In the genomic region with DNA sequence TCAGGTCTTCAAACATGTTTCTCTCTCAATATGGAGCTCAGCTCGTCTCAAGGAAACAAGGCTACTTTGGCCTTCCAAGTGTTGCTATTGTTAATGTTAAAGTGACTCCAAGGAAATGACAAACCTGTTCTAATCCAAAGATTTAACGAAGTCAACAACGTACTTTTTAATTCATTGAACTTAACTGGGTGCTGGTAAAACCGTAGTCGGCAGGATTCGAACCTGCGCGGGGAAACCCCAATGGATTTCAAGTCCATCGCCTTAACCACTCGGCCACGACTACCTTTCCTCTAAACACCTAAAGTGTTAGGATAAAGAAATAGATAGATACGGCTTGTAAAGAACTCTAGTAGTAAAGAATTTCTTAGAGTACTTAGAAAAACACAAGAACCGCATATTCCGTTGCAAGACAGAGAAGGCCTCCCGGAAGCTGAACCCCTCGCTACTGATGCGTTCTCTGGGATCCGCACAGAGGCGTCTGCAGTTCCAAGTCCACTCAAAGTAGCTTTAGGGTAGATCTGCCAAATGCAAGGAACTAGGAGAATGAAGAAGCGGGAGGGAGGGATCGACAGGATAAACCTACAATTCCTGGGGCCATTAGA, we compare ENCODE assay signal across 10 mouse cellular contexts. TPM values are rescaled to one million over a fixed set of nuclear protein-coding genes. Genes with fewer than 3 reads are reported as not detected.
A peak's percentile ranks its signal among the peaks of the same experiment; 100 is the strongest.
DNase-seq lines count a peak whose midpoint lies in the region; ATAC-seq and TF ChIP-seq lines count a peak whose summit lies in the region.
"Had no signal": no experiment of that assay in that cellular context is flagged by ENCODE, and none has a peak within 500 bp of the region (broad histone marks: within the 10 kb centered on the region; RNA-seq: fewer than 3 reads in every experiment).

No protein-coding gene starts in this region.

- H3K4me2 ChIP-seq in midbrain, embryonic 11.5 days, result peak overlapping the region; percentile 15
- no peak overlapping the region for H3K4me2 ChIP-seq in midbrain, embryonic 15.5 days
- peak overlapping the region; percentile 51 for H3K4me2 ChIP-seq in intestine, embryonic 15.5 days (replicated peaks)
- peak overlapping the region; percentile 17; the same call in 1 of the 2 replicates for H3K4me2 ChIP-seq in neural tube, embryonic 15.5 days
- H3K4me2 ChIP-seq in midbrain, postnatal 0 days (ENCODE audit: low read depth, low read length, poor library complexity, severe bottlenecking), result no peak overlapping the region

- H3K27ac ChIP-seq in midbrain, embryonic 11.5 days (ENCODE audit: low read depth, low read length), result no peak overlapping the region
- no peak overlapping the region for H3K27ac ChIP-seq in midbrain, embryonic 15.5 days
- no peak overlapping the region for H3K27ac ChIP-seq in intestine, embryonic 15.5 days
- no peak overlapping the region for H3K27ac ChIP-seq in neural tube, embryonic 15.5 days (replicated peaks)
- H3K27ac ChIP-seq in midbrain, postnatal 0 days (ENCODE audit: low read depth, low read length), result no peak overlapping the region

- 0 out of 2 replicates have a peak, but pooled peaks cover 2% of the 10 kb centered on the region for H3K4me1 ChIP-seq in midbrain, embryonic 11.5 days (ENCODE audit: control insufficient read depth, insufficient read depth, low read length)
- H3K4me1 ChIP-seq in midbrain, embryonic 15.5 days, result no peaks in the 10 kb centered on the region
- H3K4me1 ChIP-seq in intestine, embryonic 15.5 days (replicated peaks), result no peaks in the 10 kb centered on the region
- no peaks in the 10 kb centered on the region for H3K4me1 ChIP-seq in neural tube, embryonic 15.5 days
- H3K4me1 ChIP-seq in midbrain, postnatal 0 days (ENCODE audit: insufficient read depth, low read length), result no peaks in the 10 kb centered on the region

- WGBS in midbrain, embryonic 11.5 days, result 2% methylated on average over 21 of the region's 21 CpGs
- 5% methylated on average over 21 of the region's 21 CpGs for WGBS in midbrain, embryonic 15.5 days
- 14% methylated on average over 21 of the region's 21 CpGs for WGBS in intestine, embryonic 15.5 days
- WGBS in neural tube, embryonic 15.5 days, result 7% methylated on average over 21 of the region's 21 CpGs
- 9% methylated on average over 21 of the region's 21 CpGs for WGBS in midbrain, postnatal 0 days

- no peaks in the 10 kb centered on the region for H3K36me3 ChIP-seq in midbrain, embryonic 11.5 days (ENCODE audit: control insufficient read depth, insufficient read depth, low read length)
- H3K36me3 ChIP-seq in midbrain, embryonic 15.5 days (replicated peaks), result no peaks in the 10 kb centered on the region
- no peaks in the 10 kb centered on the region for H3K36me3 ChIP-seq in intestine, embryonic 15.5 days
- no peaks in the 10 kb centered on the region for H3K36me3 ChIP-seq in neural tube, embryonic 15.5 days
- H3K36me3 ChIP-seq in midbrain, postnatal 0 days (ENCODE audit: insufficient read depth, low read length), result no peaks in the 10 kb centered on the region

- H3K27me3 ChIP-seq in midbrain, embryonic 11.5 days (ENCODE audit: control insufficient read depth, insufficient read depth, low read length), result no peaks in the 10 kb centered on the region
- H3K27me3 ChIP-seq in midbrain, embryonic 15.5 days (replicated peaks), result peaks cover 33% of the 10 kb centered on the region
- no peaks in the 10 kb centered on the region for H3K27me3 ChIP-seq in intestine, embryonic 15.5 days (replicated peaks)
- peaks cover 21% of the 10 kb centered on the region for H3K27me3 ChIP-seq in neural tube, embryonic 15.5 days (replicated peaks)
- peaks cover 19% of the 10 kb centered on the region; the same call in 1 of the 2 replicates for H3K27me3 ChIP-seq in midbrain, postnatal 0 days (ENCODE audit: insufficient read depth, low read length)

- TF ChIP-seq CTCF in midbrain, postnatal 0 days (IDR thresholded peaks at IDR 0.05), result no peak

- no peaks in the 10 kb centered on the region for H3K9me3 ChIP-seq in midbrain, embryonic 11.5 days (ENCODE audit: control insufficient read depth, low read length)
- no peaks in the 10 kb centered on the region for H3K9me3 ChIP-seq in midbrain, embryonic 15.5 days
- H3K9me3 ChIP-seq in intestine, embryonic 15.5 days, result no peaks in the 10 kb centered on the region
- H3K9me3 ChIP-seq in neural tube, embryonic 15.5 days (replicated peaks), result no peaks in the 10 kb centered on the region
- no peaks in the 10 kb centered on the region for H3K9me3 ChIP-seq in midbrain, postnatal 0 days (ENCODE audit: low read length)

- H3K9ac ChIP-seq in midbrain, embryonic 11.5 days (ENCODE audit: low read length), result no peak overlapping the region
- no peak overlapping the region for H3K9ac ChIP-seq in midbrain, embryonic 15.5 days
- no peak overlapping the region; the same call in 1 of the 2 replicates for H3K9ac ChIP-seq in intestine, embryonic 15.5 days
- H3K9ac ChIP-seq in neural tube, embryonic 15.5 days (replicated peaks), result no peak overlapping the region
- no peak overlapping the region for H3K9ac ChIP-seq in midbrain, postnatal 0 days (replicated peaks; ENCODE audit: low read length, poor library complexity, severe bottlenecking)

- ATAC-seq in midbrain, embryonic 11.5 days (ENCODE audit: low FRiP score), result no peak
- ATAC-seq in midbrain, embryonic 15.5 days (replicated peaks), result no peak
- peak; percentile 79 for ATAC-seq in intestine, embryonic 15.5 days
- no peak for ATAC-seq in neural tube, embryonic 15.5 days (ENCODE audit: low FRiP score)
- ATAC-seq in midbrain, postnatal 0 days (ENCODE audit: low FRiP score), result no peak
- ATAC-seq: inflammation-experienced regulatory T-cells, adult 6 months had no signal

- DNase-seq in midbrain, embryonic 11.5 days (ENCODE audit: low spot score, missing footprints), result peak; percentile 94
- DNase-seq in embryo, embryonic 10.5 days (ENCODE audit: low spot score), result peak; percentile 84
- no peak for DNase-seq in cerebellum, postnatal 4 days (ENCODE audit: low spot score in 2 of 2)
- no peak for DNase-seq in midbrain, postnatal 0 days (ENCODE audit: low spot score)
- no peak for DNase-seq in spleen, adult 18-20 months

- no peak overlapping the region for H3K4me3 ChIP-seq in midbrain, embryonic 11.5 days (ENCODE audit: low read depth, low read length)
- H3K4me3 ChIP-seq in midbrain, embryonic 15.5 days, result no peak overlapping the region
- H3K4me3 ChIP-seq in intestine, embryonic 15.5 days (replicated peaks), result peak overlapping the region; percentile 29
- H3K4me3 ChIP-seq in neural tube, embryonic 15.5 days (replicated peaks), result no peak overlapping the region
- H3K4me3 ChIP-seq in midbrain, postnatal 0 days (ENCODE audit: low read depth, low read length), result no peak overlapping the region
- H3K4me3 ChIP-seq: myocyte had no signal

RNA-seq across cellular contexts. Expression of a gene that starts 20.1 kb away (rescaled TPM):
- polyA plus RNA-seq in midbrain, embryonic 11.5 days (2014; fragmentation: Nextera tagmentation; extraction: Ambion mirVana), result 26.7 and 27.9 TPM in 2 replicates
- 14.0 TPM in 2 replicates for polyA plus RNA-seq in midbrain, embryonic 15.5 days (2015; fragmentation: Nextera tagmentation; extraction: Ambion mirVana)
- polyA plus RNA-seq in intestine, embryonic 15.5 days (2015; fragmentation: Nextera tagmentation; extraction: Ambion mirVana), result 6.2 and 7.5 TPM in 2 replicates
- 10.3 and 11.5 TPM in 2 replicates for polyA plus RNA-seq in neural tube, embryonic 15.5 days (2015; fragmentation: Nextera tagmentation; extraction: Ambion mirVana)
- total RNA-seq in midbrain, postnatal 0 days (2014; rRNA removed), result 8.1 and 9.8 TPM in 2 replicates
- polyA plus RNA-seq in midbrain, postnatal 0 days (2015; fragmentation: Nextera tagmentation; extraction: Ambion mirVana), result 7.5 and 8.4 TPM in 2 replicates
- polyA plus RNA-seq: inflammation-experienced regulatory T-cells, adult 6 months had no signal

RNA-seq across cellular contexts. Expression of a gene that starts 56.2 kb away (rescaled TPM):
- not detected in 2 replicates for polyA plus RNA-seq in midbrain, embryonic 11.5 days (2014; fragmentation: Nextera tagmentation; extraction: Ambion mirVana)
- not detected in 2 replicates for polyA plus RNA-seq in midbrain, embryonic 15.5 days (2015; fragmentation: Nextera tagmentation; extraction: Ambion mirVana)
- polyA plus RNA-seq in intestine, embryonic 15.5 days (2015; fragmentation: Nextera tagmentation; extraction: Ambion mirVana), result 0.06 TPM in 1 of 2 replicates, not detected in the other
- polyA plus RNA-seq in neural tube, embryonic 15.5 days (2015; fragmentation: Nextera tagmentation; extraction: Ambion mirVana), result 0.11 TPM in 1 of 2 replicates, not detected in the other
- 0.05 and 0.90 TPM in 2 replicates for total RNA-seq in midbrain, postnatal 0 days (2014; rRNA removed)
- polyA plus RNA-seq in midbrain, postnatal 0 days (2015; fragmentation: Nextera tagmentation; extraction: Ambion mirVana), result not detected in 2 replicates
- polyA plus RNA-seq: inflammation-experienced regulatory T-cells, adult 6 months; myocyte had no signal

Comparison
In these comparisons a context has a peak if more than half of its experiments do, and no peak if none do; other contexts are left out.
1. DNase-seq: peak in midbrain, embryonic 11.5 days (single experiment) and embryo, embryonic 10.5 days (single experiment); none in cerebellum, postnatal 4 days (0 of 2), midbrain, postnatal 0 days (single experiment) and spleen, adult 18-20 months (0 of 2).
2. H3K4me2 ChIP-seq: peak in midbrain, embryonic 11.5 days (single experiment), intestine, embryonic 15.5 days (single experiment) and neural tube, embryonic 15.5 days (single experiment); none in midbrain, embryonic 15.5 days (single experiment) and midbrain, postnatal 0 days (single experiment).